Mouse (Mus musculus) olfactory bulb, adult 2 months (tissue): ENCODE data around the gene Gm4553. TPM values are rescaled to one million over a fixed set of nuclear protein-coding genes. Genes with fewer than 3 reads are reported as not detected.
"Not testable (repeated sequence)": the region's sequence is repeated elsewhere in the genome, so short reads cannot be mapped to it uniquely, and the experiment has no call there.

Source experiments
- H3K27ac ChIP-seq: fragments of 200-500 bp; 2 replicates; pipeline ENCODE4 v1.5.1; 2012; ENCODE audit warnings: low read depth, low read length; ENCODE audit not compliant: insufficient read depth
- H3K4me1 ChIP-seq: fragments of 200-500 bp; 2 replicates; pipeline ENCODE4 v1.6.1; 2012; ENCODE audit warnings: low read length; ENCODE audit not compliant: control insufficient read depth, insufficient read depth
- H3K4me3 ChIP-seq: fragments of 200-500 bp; 2 replicates; pipeline ENCODE4 v1.5.1; 2012; ENCODE audit warnings: mild to moderate bottlenecking, low read depth, low read length, moderate library complexity; ENCODE audit not compliant: insufficient read depth
- CTCF ChIP-seq: fragments of 200-500 bp; IDR thresholded peaks from 2 replicates; pipeline ENCODE4 v1.5.1; 2012; ENCODE audit warnings: low read depth, mild to moderate bottlenecking, low read length, moderate library complexity; ENCODE audit not compliant: insufficient read depth
- POLR2A ChIP-seq: fragments of 200-500 bp; IDR thresholded peaks from 2 replicates; pipeline ENCODE4 v1.6.1; 2012; ENCODE audit warnings: mild to moderate bottlenecking, low read depth, low read length, moderate library complexity; ENCODE audit not compliant: insufficient read depth
- WGBS: fragments of 180-500 bp; shearing (Covaris S2); methylation state at CpG from one replicate; pipeline ENCODE4 v1.1.7; 2018; 5-methylcytosine and 5-hydroxymethylcytosine counted together
- polyA plus RNA-seq: library from polyadenylated mRNA; stranded (reverse); fragments of >200 nt; gene quantifications from 2 replicates; pipeline ENCODE4 v1.2.4, GENCODE M21; 2012; ENCODE audit warnings: low replicate concordance; ENCODE audit not compliant: missing spikeins, insufficient read depth, insufficient read length

The Gm4553 gene
- not detected in 2 replicates for polyA plus RNA-seq

GRCm38 (mm10) chr7:142165639-142166038, at the start of gene Gm4553:
Gene Gm4553 (minus strand): TSS chr7:142165739.
- H3K4me1 ChIP-seq, H3K27ac ChIP-seq, H3K4me3 ChIP-seq: not testable (repeated sequence)

- not testable (repeated sequence) for H3K4me1 ChIP-seq, H3K27ac ChIP-seq, H3K4me3 ChIP-seq
- WGBS, result 57% methylated on average over 1 of the region's 1 CpGs
Observed at GRCm38 (mm10) chr7:142212136-142212535, 46.6 kb upstream of the Gm4553 start.

DNA sequence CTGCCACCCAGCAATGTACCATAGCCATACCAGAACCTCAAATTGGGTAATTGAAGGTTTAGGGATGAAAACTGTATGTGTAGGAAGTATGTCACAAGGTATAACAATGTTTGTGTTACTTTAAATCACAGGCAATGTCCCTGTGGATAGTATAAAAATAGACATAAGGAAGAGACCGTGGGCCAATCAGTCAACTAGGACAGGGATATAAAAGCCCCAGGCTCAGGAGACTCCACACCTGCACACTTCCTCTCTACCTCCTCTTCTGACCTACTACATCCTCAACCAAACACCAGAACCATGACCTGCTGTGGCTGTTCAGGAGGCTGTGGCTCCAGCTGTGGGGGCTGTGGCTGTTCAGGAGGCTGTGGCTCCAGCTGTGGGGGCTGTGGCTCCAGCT, 46.0 kb upstream of the Gm4553 start, which contains the start of gene Gm7579:
TSS of gene Gm7579 (plus strand) at position 301 of the 400 bp plus-strand sequence.
- no peak for TF ChIP-seq CTCF
- TF ChIP-seq POLR2A, result no peak
- Histone ChIP-seq H3K4me3 (no peak within 1 kb of the TSS), H3K4me1 (no peaks in the 10 kb centered on the region), H3K27ac (no peak within 1 kb of the TSS)
- 63% methylated on average over 1 of the region's 1 CpGs for WGBS

DNA sequence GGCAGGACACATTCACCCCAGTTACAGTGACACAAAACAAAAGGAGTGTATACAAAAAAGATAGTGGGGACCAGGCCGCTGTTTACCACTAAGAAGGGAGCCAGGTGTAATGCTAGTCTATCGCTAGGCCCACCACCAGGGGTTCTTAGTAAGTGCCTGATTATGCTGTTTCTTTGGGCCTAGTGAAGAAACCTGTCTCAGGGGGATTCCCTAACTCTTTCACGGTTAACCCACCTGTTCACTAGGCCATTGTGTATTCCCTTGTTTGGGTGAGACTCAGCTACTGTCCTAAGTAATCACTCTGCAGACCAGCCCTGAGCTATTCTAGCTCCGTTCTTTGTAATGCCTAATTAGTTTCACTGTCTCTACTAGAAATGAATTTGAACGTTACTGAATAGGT, 41.4 kb upstream of the Gm4553 start:
- not testable (repeated sequence) for H3K4me1 ChIP-seq, H3K27ac ChIP-seq, H3K4me3 ChIP-seq
- WGBS, result 88% methylated on average over 5 of the region's 5 CpGs

GRCm38 (mm10) chr7:142205488-142205887, 39.9 kb upstream of the Gm4553 start:
- Histone ChIP-seq H3K27ac (no peak overlapping the region), H3K4me3 (no peak overlapping the region), H3K4me1 (no peaks in the 10 kb centered on the region)
- TF ChIP-seq CTCF (no peak), POLR2A (no peak)

DNA sequence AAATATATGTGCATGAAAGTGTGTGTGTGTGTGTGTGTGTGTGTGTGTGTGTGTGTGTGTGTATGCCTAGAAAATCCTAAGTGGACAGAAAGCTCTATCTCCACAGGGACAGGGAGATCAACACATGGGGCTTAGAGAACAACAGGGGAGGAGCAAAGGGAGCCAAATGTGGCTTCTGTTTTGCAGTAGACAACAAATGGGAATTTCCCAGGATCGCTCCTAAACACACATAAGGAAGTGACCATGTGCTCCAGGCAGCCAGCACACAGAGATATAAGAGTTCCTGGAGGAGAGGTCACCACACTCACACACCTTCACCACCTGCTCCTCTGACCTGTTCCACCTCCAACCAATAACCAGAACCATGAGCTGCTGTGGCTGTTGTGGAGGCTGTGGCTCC, 35.5 kb upstream of the Gm4553 start, which contains the start of gene Krtap5-3:
TSS of gene Krtap5-3 (plus strand) at position 301 of the 400 bp plus-strand sequence.
- no peak for TF ChIP-seq CTCF
- no peak for TF ChIP-seq POLR2A
- no peak within 1 kb of the TSS for H3K27ac ChIP-seq
- H3K4me1 ChIP-seq, result no peaks in the 10 kb centered on the region
- 88% methylated on average over 1 of the region's 1 CpGs for WGBS
- no peak within 1 kb of the TSS for H3K4me3 ChIP-seq

- H3K27ac ChIP-seq, result no peak overlapping the region
- no peak for TF ChIP-seq CTCF
- TF ChIP-seq POLR2A, result no peak
- 41% methylated on average over 2 of the region's 2 CpGs for WGBS
- no peak overlapping the region for H3K4me3 ChIP-seq
- no peaks in the 10 kb centered on the region for H3K4me1 ChIP-seq
Observed at GRCm38 (mm10) chr7:142198748-142199147, 33.2 kb upstream of the Gm4553 start.

DNA sequence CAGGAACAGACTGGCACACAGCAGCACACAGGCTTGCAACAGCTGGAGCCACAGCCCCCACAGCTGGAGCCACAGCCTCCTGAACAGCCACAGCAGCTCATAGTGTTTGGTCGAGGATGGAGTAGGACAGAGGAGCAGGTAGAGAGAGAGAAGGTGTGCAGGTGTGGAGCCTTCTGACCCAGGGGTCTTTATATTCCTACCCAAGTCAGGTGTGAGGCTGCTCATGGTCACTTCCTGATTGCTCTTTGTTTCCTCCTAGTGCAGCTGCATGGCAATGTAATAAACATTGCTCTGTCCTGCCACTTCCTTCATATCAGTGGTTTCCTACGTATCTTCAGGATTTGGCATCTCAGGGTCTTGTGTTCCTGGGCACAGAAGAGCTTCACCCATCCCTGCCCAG, 24.8 kb upstream of the Gm4553 start, which contains the start of gene Gm10153:
TSS of gene Gm10153 (minus strand) at position 101 of the 400 bp plus-strand sequence.
- no peak for TF ChIP-seq CTCF
- no peak for TF ChIP-seq POLR2A
- 40% methylated on average over 2 of the region's 2 CpGs for WGBS
- H3K4me1 ChIP-seq, result no peaks in the 10 kb centered on the region
- no peak within 1 kb of the TSS for H3K27ac ChIP-seq
- H3K4me3 ChIP-seq, result no peak within 1 kb of the TSS

DNA sequence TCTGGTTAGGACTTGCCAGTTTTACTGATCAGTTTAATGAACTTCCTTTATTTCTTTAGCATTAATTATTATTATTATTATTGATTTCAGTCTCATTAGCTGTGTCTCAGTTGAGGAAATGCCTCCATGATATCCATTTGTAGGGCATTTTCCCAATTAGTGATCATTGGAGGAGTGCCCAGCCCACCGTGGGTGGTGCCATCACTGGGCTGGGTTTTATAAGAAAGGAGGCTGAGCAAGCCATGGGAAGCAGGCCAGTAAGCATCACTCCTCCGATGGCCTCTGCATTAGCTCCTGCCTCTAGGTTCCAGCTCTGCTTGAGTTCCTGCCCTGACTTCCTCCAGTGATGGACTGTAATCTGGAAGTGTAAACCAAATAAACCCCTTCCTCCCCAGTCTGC, 22.6 kb upstream of the Gm4553 start:
- no peak overlapping the region for H3K27ac ChIP-seq
- H3K4me1 ChIP-seq, result no peaks in the 10 kb centered on the region
- no peak overlapping the region for H3K4me3 ChIP-seq
- TF ChIP-seq POLR2A (no peak), CTCF (no peak)
- 29% methylated on average over 2 of the region's 2 CpGs for WGBS

DNA sequence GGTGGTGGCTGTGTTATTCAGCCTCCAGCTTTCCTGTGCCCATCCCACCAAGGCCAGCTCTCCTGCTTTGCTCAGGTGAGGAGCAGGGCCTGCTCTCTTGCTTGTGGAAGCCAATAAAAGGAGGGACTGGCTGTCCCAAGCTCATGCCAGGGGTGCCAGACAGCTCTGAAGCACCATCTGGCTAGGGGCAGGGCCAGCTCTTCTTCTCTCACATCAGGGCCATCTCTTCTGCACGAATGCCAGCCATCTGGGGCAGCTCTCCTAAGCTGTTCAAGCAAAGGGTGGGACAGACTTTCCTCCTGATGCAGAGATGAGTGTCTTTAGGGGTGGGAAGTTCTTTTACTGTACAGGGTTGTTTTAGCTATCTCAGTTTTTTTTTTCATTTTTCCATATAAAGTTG, 15.5 kb upstream of the Gm4553 start:
- 58% methylated on average over 1 of the region's 1 CpGs for WGBS
- TF ChIP-seq POLR2A, result no peak
- TF ChIP-seq CTCF, result no peak
- no peaks in the 10 kb centered on the region for H3K4me1 ChIP-seq
- no peak overlapping the region for H3K27ac ChIP-seq
- H3K4me3 ChIP-seq, result no peak overlapping the region
